Mouse (Mus musculus) liver, adult 2 months (tissue): ENCODE results near the gene Sfxn2. TPM values are rescaled to one million over a fixed set of nuclear protein-coding genes. Genes with fewer than 3 reads are reported as not detected.

Experiments
- DNase-seq: peaks from one replicate; pipeline ENCODE4 v3.0.0-alpha.2; 2011; ENCODE audit warnings: low read depth, low spot score; ENCODE audit errors: extremely low read depth
- H3K27ac ChIP-seq: fragments of 200-500 bp; replicated peaks from 2 replicates; pipeline ENCODE4 v1.5.1; 2012; ENCODE audit warnings: low read depth, mild to moderate bottlenecking, control low read depth, inconsistent platforms, low read length; ENCODE audit not compliant: insufficient read depth
- H3K27me3 ChIP-seq: fragments of 200-500 bp; 2 replicates; pipeline ENCODE4 v1.6.1; 2012; ENCODE audit warnings: mild to moderate bottlenecking, moderate library complexity, low read length, inconsistent platforms; ENCODE audit not compliant: control insufficient read depth, insufficient read depth
- H3K36me3 ChIP-seq: fragments of 200-500 bp; 2 replicates; pipeline ENCODE4 v1.6.1; 2012; ENCODE audit warnings: low read length, inconsistent platforms; ENCODE audit not compliant: control insufficient read depth, insufficient read depth
- H3K4me1 ChIP-seq: fragments of 200-500 bp; 2 replicates; pipeline ENCODE4 v1.6.1; 2011; ENCODE audit warnings: low read length; ENCODE audit not compliant: control insufficient read depth, insufficient read depth
- H3K4me3 ChIP-seq: fragments of 200-500 bp; 2 replicates; pipeline ENCODE4 v1.5.1; 2011; ENCODE audit warnings: low read depth, mild to moderate bottlenecking, control low read depth, low read length, moderate library complexity; ENCODE audit not compliant: insufficient read depth
- H3K79me2 ChIP-seq: fragments of 200-500 bp; 2 replicates; pipeline ENCODE4 v1.6.1; 2012; ENCODE audit warnings: inconsistent platforms, mild to moderate bottlenecking, low read length, moderate library complexity; ENCODE audit not compliant: control insufficient read depth, insufficient read depth
- H3K9ac ChIP-seq: fragments of 200-500 bp; 2 replicates; pipeline ENCODE4 v1.6.1; 2012; ENCODE audit warnings: low read depth, mild to moderate bottlenecking, control low read depth, inconsistent platforms, low read length
- CTCF ChIP-seq: fragments of 200-500 bp; IDR thresholded peaks from 2 replicates; pipeline ENCODE4 v1.5.1; 2011; ENCODE audit warnings: low read depth, low read length, control low read depth
- POLR2A ChIP-seq: fragments of 200-500 bp; IDR thresholded peaks from 2 replicates; pipeline ENCODE4 v1.6.1; 2011; ENCODE audit warnings: low read length, control low read depth; ENCODE audit not compliant: insufficient read depth; ENCODE audit errors: extremely low read depth
- WGBS: fragments of 180-500 bp; shearing (Covaris S2); methylation state at CpG from one replicate; pipeline ENCODE4 v1.1.7; 2018; 5-methylcytosine and 5-hydroxymethylcytosine counted together
- polyA plus RNA-seq: library from polyadenylated mRNA; depleted of rRNA; stranded (reverse); fragments of >200 nt; gene quantifications from 2 replicates; pipeline ENCODE4 v1.2.3, GENCODE M21; 2012
- total RNA-seq: library from RNA; depleted of rRNA; stranded (reverse); fragments of >200 nt; gene quantifications from 2 replicates; pipeline ENCODE4 v1.2.3, GENCODE M21; 2014

The Sfxn2 gene
- total and polyA plus RNA-seq, 2 experiments, result 15.1 to 33.8 TPM

GRCm38 (mm10) chr19:46537357-46537756 lies 35.8 kb upstream of the Sfxn2 start:
- no peak for TF ChIP-seq POLR2A
- TF ChIP-seq CTCF, result no peak
- 95% methylated on average over 9 of the region's 9 CpGs for WGBS

GRCm38 (mm10) chr19:46538213-46538612 lies 35.0 kb upstream of the Sfxn2 start:
- H3K4me3 ChIP-seq, result no peak overlapping the region
- 81% methylated on average over 6 of the region's 6 CpGs for WGBS
- TF ChIP-seq POLR2A (no peak), CTCF (peak; percentile 45; the same call in 1 of the 2 replicates)

More at GRCm38 (mm10) chr19:46537357-46537756, 35.8 kb upstream of the Sfxn2 start:
- Histone ChIP-seq H3K4me1 (no peaks in the 10 kb centered on the region), H3K4me3 (no peak overlapping the region), H3K27me3 (no peaks in the 10 kb centered on the region), H3K36me3 (0 out of 2 replicates have a peak, but pooled peaks cover 2% of the 10 kb centered on the region), H3K9ac (no peak overlapping the region), H3K79me2 (no peaks in the 10 kb centered on the region), H3K27ac (no peak overlapping the region)
- DNase-seq, result no peak

GRCm38 (mm10) chr19:46542750-46543149 lies 30.4 kb upstream of the Sfxn2 start:
- TF ChIP-seq POLR2A (no peak), CTCF (no peak)
- peaks cover 4% of the 10 kb centered on the region; the same call in 1 of the 2 replicates for H3K36me3 ChIP-seq
- no peaks in the 10 kb centered on the region for H3K27me3 ChIP-seq
- H3K27ac ChIP-seq, result no peak overlapping the region
- no peak overlapping the region for H3K9ac ChIP-seq
- no peak overlapping the region for H3K4me3 ChIP-seq
- H3K4me1 ChIP-seq, result no peaks in the 10 kb centered on the region
- WGBS, result 52% methylated on average over 8 of the region's 8 CpGs
- DNase-seq, result no peak
- no peaks in the 10 kb centered on the region for H3K79me2 ChIP-seq

More at GRCm38 (mm10) chr19:46538213-46538612, 35.0 kb upstream of the Sfxn2 start:
- no peaks in the 10 kb centered on the region for H3K79me2 ChIP-seq
- H3K27ac ChIP-seq, result no peak overlapping the region
- DNase-seq, result no peak
- no peaks in the 10 kb centered on the region for H3K4me1 ChIP-seq
- H3K27me3 ChIP-seq, result no peaks in the 10 kb centered on the region
- no peak overlapping the region for H3K9ac ChIP-seq
- H3K36me3 ChIP-seq, result peaks cover 4% of the 10 kb centered on the region; the same call in 1 of the 2 replicates

- Histone ChIP-seq H3K36me3 (peaks cover 2% of the 10 kb centered on the region; the same call in 1 of the 2 replicates), H3K79me2 (no peaks in the 10 kb centered on the region), H3K27me3 (no peaks in the 10 kb centered on the region), H3K4me1 (no peaks in the 10 kb centered on the region), H3K27ac (no peak overlapping the region), H3K9ac (no peak overlapping the region), H3K4me3 (no peak overlapping the region)
- DNase-seq, result no peak
- WGBS, result 84% methylated on average over 6 of the region's 6 CpGs
- TF ChIP-seq CTCF (no peak), POLR2A (no peak)
Measured at GRCm38 (mm10) chr19:46547565-46547964, 25.6 kb upstream of the Sfxn2 start.

- H3K4me3 ChIP-seq, result no peak overlapping the region
- H3K27ac ChIP-seq, result no peak overlapping the region
- H3K9ac ChIP-seq, result no peak overlapping the region
- DNase-seq, result no peak
- H3K4me1 ChIP-seq, result no peaks in the 10 kb centered on the region
- no peaks in the 10 kb centered on the region for H3K79me2 ChIP-seq
- no peak for TF ChIP-seq CTCF
- TF ChIP-seq POLR2A, result no peak
- peaks cover 1% of the 10 kb centered on the region; the same call in 1 of the 2 replicates for H3K36me3 ChIP-seq
- 94% methylated on average over 10 of the region's 10 CpGs for WGBS
- H3K27me3 ChIP-seq, result no peaks in the 10 kb centered on the region
Measured at GRCm38 (mm10) chr19:46548110-46548509, 25.1 kb upstream of the Sfxn2 start.

- 91% methylated on average over 4 of the region's 4 CpGs for WGBS
- no peak overlapping the region for H3K4me3 ChIP-seq
- no peak overlapping the region for H3K9ac ChIP-seq
- H3K27me3 ChIP-seq, result no peaks in the 10 kb centered on the region
- H3K79me2 ChIP-seq, result no peaks in the 10 kb centered on the region
- no peaks in the 10 kb centered on the region for H3K36me3 ChIP-seq
- TF ChIP-seq POLR2A, result no peak
- no peak for TF ChIP-seq CTCF
- no peak for DNase-seq
- H3K4me1 ChIP-seq, result no peaks in the 10 kb centered on the region
- H3K27ac ChIP-seq, result no peak overlapping the region
Measured at GRCm38 (mm10) chr19:46550385-46550784, 22.8 kb upstream of the Sfxn2 start.
